ENCODE assay signal across 22 mouse cellular contexts in the genomic region with DNA sequence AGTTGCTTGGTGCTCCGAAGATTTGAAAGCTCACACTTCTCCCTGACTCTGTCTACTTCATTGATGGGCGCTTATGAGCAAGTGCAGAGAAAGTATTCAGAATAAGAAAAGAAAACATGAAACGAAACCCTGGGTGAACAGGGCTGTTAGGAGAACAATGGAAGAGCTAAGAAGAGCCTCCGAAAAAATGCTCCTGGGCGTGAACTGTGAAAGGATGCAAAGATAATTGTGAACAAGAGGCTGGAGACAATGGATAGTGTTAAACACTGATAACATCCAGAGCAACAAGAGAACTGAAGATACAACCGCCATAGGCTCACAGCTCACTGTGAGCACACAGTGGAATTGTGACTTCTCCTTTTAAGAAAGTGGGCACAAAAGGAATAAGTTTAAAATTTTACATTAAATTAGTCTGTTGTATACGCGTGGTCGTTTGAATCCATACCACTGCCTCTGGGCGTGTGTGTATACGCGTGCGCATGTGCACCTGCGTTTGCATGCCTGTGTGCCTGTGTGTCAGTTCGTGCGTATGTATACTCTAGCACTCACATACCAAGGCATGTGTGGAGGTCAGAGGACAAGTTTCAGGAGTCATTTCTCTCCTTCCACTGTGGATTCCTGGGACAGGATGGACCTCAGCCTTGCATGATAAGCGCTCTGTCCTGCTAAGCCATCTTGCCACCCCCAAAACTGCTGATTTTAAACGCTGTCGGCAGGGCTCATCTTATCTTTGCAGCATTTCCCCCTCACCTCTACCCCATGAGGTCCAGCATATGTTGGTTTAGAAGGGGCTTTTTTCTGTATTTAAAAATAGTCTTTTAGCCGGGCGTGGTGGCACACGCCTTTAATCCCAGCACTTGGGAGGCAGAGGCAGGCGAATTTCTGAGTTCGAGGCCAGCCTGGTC.
A peak's percentile ranks its signal among the peaks of the same experiment; 100 is the strongest.
DNase-seq lines count a peak whose midpoint lies in the region; ATAC-seq and TF ChIP-seq lines count a peak whose summit lies in the region.
"Had no signal": no experiment of that assay in that cellular context is flagged by ENCODE, and none has a peak within 500 bp of the region (broad histone marks: within the 10 kb centered on the region; RNA-seq: fewer than 3 reads in every experiment).

No protein-coding gene starts in this region.

- no peak overlapping the region for H3K9ac ChIP-seq in hindbrain, embryonic 14.5 days
- H3K9ac ChIP-seq in ES-E14 (ENCODE audit: insufficient read depth, low read depth, low read length, poor library complexity, severe bottlenecking): no peak overlapping the region
- H3K9ac ChIP-seq in liver, embryonic 11.5 days (ENCODE audit: low read depth, low read length): no peak overlapping the region
- H3K9ac ChIP-seq: embryonic facial prominence, embryonic 15.5 days; limb, embryonic 13.5 days; lung, embryonic 14.5 days; neural tube, embryonic 15.5 days had no signal

- H3K27ac ChIP-seq in hindbrain, embryonic 10.5 days: 0 out of 2 replicates have a peak overlapping the region, but pooled peaks have one; percentile 5
- H3K27ac ChIP-seq in hindbrain, embryonic 14.5 days: no peak overlapping the region
- no peak overlapping the region for H3K27ac ChIP-seq in ES-E14 (ENCODE audit: insufficient read depth, low read depth, low read length, poor library complexity, severe bottlenecking)
- H3K27ac ChIP-seq in liver, embryonic 11.5 days (ENCODE audit: low read depth, low read length): 0 out of 2 replicates have a peak overlapping the region, but pooled peaks have one; percentile 22
- H3K27ac ChIP-seq: embryonic facial prominence, embryonic 15.5 days; gastrocnemius, adult 2 months; limb, embryonic 13.5 days; neural tube, embryonic 15.5 days had no signal

- in situ Hi-C loops in ES-E14 (cut with MboI; ENCODE audit: low sequenced_read_pairs in 2 of 2, unreplicated experiment in 2 of 2): no loop called here

- DNase-seq in hindbrain, embryonic 10.5 days (ENCODE audit: low spot score): no peak
- no peak for DNase-seq in hindbrain, embryonic 14.5 days (ENCODE audit: low spot score)
- DNase-seq in ES-E14 (ENCODE audit: low read depth, low spot score): peak; percentile 36
- peak; percentile 41 for DNase-seq in liver, embryonic 11.5 days (ENCODE audit: low spot score)
- DNase-seq in testis, postnatal 10 days (ENCODE audit: low spot score): no peak
- DNase-seq: adrenal gland, postnatal 25 days; cerebellum, adult 9-10 months; gastrocnemius, adult 2 months; kidney, adult 9 months; kidney, postnatal 14 days; lung, embryonic 14.5 days; lung, postnatal 36 days had no signal

- H3K27me3 ChIP-seq in hindbrain, embryonic 10.5 days (ENCODE audit: insufficient read depth, poor library complexity, severe bottlenecking): peaks cover 8% of the 10 kb centered on the region; the same call in 1 of the 2 replicates
- no peaks in the 10 kb centered on the region for H3K27me3 ChIP-seq in hindbrain, embryonic 14.5 days (ENCODE audit: control insufficient read depth, insufficient read depth, low read length)
- no peaks in the 10 kb centered on the region for H3K27me3 ChIP-seq in liver, embryonic 11.5 days (replicated peaks; ENCODE audit: control insufficient read depth, insufficient read depth, low read length)
- H3K27me3 ChIP-seq: embryonic facial prominence, embryonic 15.5 days; limb, embryonic 13.5 days; neural tube, embryonic 15.5 days had no signal

- peaks cover 45% of the 10 kb centered on the region for H3K4me1 ChIP-seq in hindbrain, embryonic 10.5 days (replicated peaks)
- H3K4me1 ChIP-seq in hindbrain, embryonic 14.5 days (replicated peaks; ENCODE audit: control insufficient read depth, insufficient read depth, low read length): no peaks in the 10 kb centered on the region
- peaks cover 0 to 2% of the 10 kb centered on the region in 2 experiments; a peak in 1 of 4 replicates for H3K4me1 ChIP-seq in ES-E14 (ENCODE audit: control insufficient read depth in 2 of 2, insufficient read depth in 2 of 2, low read length in 2 of 2, poor library complexity in 1 of 2)
- peaks cover 5% of the 10 kb centered on the region; the same call in 1 of the 2 replicates for H3K4me1 ChIP-seq in liver, embryonic 11.5 days (replicated peaks; ENCODE audit: control insufficient read depth, insufficient read depth, low read length)
- H3K4me1 ChIP-seq: neural tube, embryonic 15.5 days had no signal

- H3K4me2 ChIP-seq in hindbrain, embryonic 14.5 days (replicated peaks): no peak overlapping the region
- H3K4me2 ChIP-seq in liver, embryonic 11.5 days: peak overlapping the region; percentile 14; the same call in 1 of the 2 replicates
- H3K4me2 ChIP-seq: embryonic facial prominence, embryonic 15.5 days; heart, embryonic 11.5 days; limb, embryonic 13.5 days; lung, embryonic 14.5 days; midbrain, embryonic 11.5 days; neural tube, embryonic 15.5 days had no signal

- no peaks in the 10 kb centered on the region for H3K9me3 ChIP-seq in hindbrain, embryonic 10.5 days
- H3K9me3 ChIP-seq in hindbrain, embryonic 14.5 days (ENCODE audit: control insufficient read depth, low read length): no peaks in the 10 kb centered on the region
- H3K9me3 ChIP-seq in ES-E14 (ENCODE audit: control insufficient read depth, insufficient read depth, low read depth, low read length): no peaks in the 10 kb centered on the region
- no peaks in the 10 kb centered on the region for H3K9me3 ChIP-seq in liver, embryonic 11.5 days (ENCODE audit: control insufficient read depth, low read length)
- H3K9me3 ChIP-seq: embryonic facial prominence, embryonic 15.5 days; limb, embryonic 13.5 days; neural tube, embryonic 15.5 days had no signal

- no peaks in the 10 kb centered on the region for H3K36me3 ChIP-seq in hindbrain, embryonic 10.5 days
- H3K36me3 ChIP-seq in hindbrain, embryonic 14.5 days (replicated peaks; ENCODE audit: control insufficient read depth, insufficient read depth): no peaks in the 10 kb centered on the region
- H3K36me3 ChIP-seq in ES-E14 (ENCODE audit: control insufficient read depth, insufficient read depth, low read length, poor library complexity, severe bottlenecking): no peaks in the 10 kb centered on the region
- H3K36me3 ChIP-seq in liver, embryonic 11.5 days (ENCODE audit: control insufficient read depth, insufficient read depth, low read length): no peaks in the 10 kb centered on the region
- H3K36me3 ChIP-seq: embryonic facial prominence, embryonic 15.5 days; limb, embryonic 13.5 days; neural tube, embryonic 15.5 days had no signal

- WGBS in hindbrain, embryonic 10.5 days: 78% methylated on average over 24 of the region's 24 CpGs
- 76% methylated on average over 24 of the region's 24 CpGs for WGBS in hindbrain, embryonic 14.5 days
- 57% methylated on average over 24 of the region's 24 CpGs for WGBS in liver, embryonic 11.5 days

- H3K4me3 ChIP-seq in hindbrain, embryonic 10.5 days: no peak overlapping the region
- no peak overlapping the region for H3K4me3 ChIP-seq in hindbrain, embryonic 14.5 days (replicated peaks; ENCODE audit: low read length)
- no peak overlapping the region for H3K4me3 ChIP-seq in ES-E14 (ENCODE audit: insufficient read depth in 1 of 2, low read depth in 1 of 2, low read length in 2 of 2, poor library complexity in 1 of 2, severe bottlenecking in 1 of 2)
- no peak overlapping the region for H3K4me3 ChIP-seq in liver, embryonic 11.5 days (ENCODE audit: low read depth, low read length)
- H3K4me3 ChIP-seq: embryonic facial prominence, embryonic 15.5 days; gastrocnemius, adult 2 months; limb, embryonic 13.5 days; neural tube, embryonic 15.5 days had no signal

- ATAC-seq in hindbrain, embryonic 14.5 days (ENCODE audit: low FRiP score): no peak
- ATAC-seq in liver, embryonic 11.5 days (replicated peaks; ENCODE audit: low FRiP score): peak; percentile 84
- ATAC-seq in megakaryocyte progenitor cell, adult 5-6 weeks (replicated peaks; ENCODE audit: poor library complexity): peak; percentile 47
- ATAC-seq in megakaryocyte, adult 5-6 weeks (ENCODE audit: poor library complexity, severe bottlenecking): no peak
- ATAC-seq: CD4-positive, CD25-positive, alpha-beta regulatory T cell, adult 4 months; forebrain, embryonic 14.5 days; inflammation-experienced regulatory T-cells, adult 6 months had no signal

TF ChIP-seq in ES-E14, 5 proteins besides CTCF, POLR2A, EP300 and RAD21:
- TF ChIP-seq ZNF384 (IDR thresholded peaks at IDR 0.05; ENCODE audit: low read depth, low read length) (no peak), HCFC1 (IDR thresholded peaks at IDR 0.05; ENCODE audit: borderline replicate concordance, insufficient read depth, low read length) (no peak)

Comparison
In these comparisons a context has a peak if more than half of its experiments do, and no peak if none do; other contexts are left out.
1. H3K27ac ChIP-seq: peak in hindbrain, embryonic 10.5 days (single experiment) and liver, embryonic 11.5 days (single experiment); none in hindbrain, embryonic 14.5 days (single experiment) and ES-E14 (single experiment).
2. DNase-seq: peak in ES-E14 (single experiment) and liver, embryonic 11.5 days (single experiment); none in hindbrain, embryonic 10.5 days (single experiment), hindbrain, embryonic 14.5 days (single experiment) and testis, postnatal 10 days (single experiment).
3. ATAC-seq: peak in liver, embryonic 11.5 days (single experiment) and megakaryocyte progenitor cell, adult 5-6 weeks (single experiment); none in hindbrain, embryonic 14.5 days (single experiment) and megakaryocyte, adult 5-6 weeks (single experiment).